Mouse (Mus musculus) thymus, postnatal 36 days (tissue): ENCODE measurements around the gene Lamb3.
A peak's percentile ranks its signal among the peaks of the same experiment; 100 is the strongest.

Experiments used
- DNase-seq, 2 experiments: peaks; one replicate each; pipeline ENCODE4 v3.0.0; 2022; ENCODE audit warnings: mixed read lengths in 2 of 2

Lamb3 gene

GRCm38 (mm10) chr1:193207503-193207902, at the start of gene Lamb3:
Lamb3 (plus strand) TSS chr1:193207699.
- no peak for DNase-seq

GRCm38 (mm10) chr1:193159163-193159562, 48.3 kb upstream of the Lamb3 start:
- DNase-seq = no peak

GRCm38 (mm10) chr1:193159613-193160012, 47.9 kb upstream of the Lamb3 start:
- peak; percentile 51 to 67 for DNase-seq

GRCm38 (mm10) chr1:193160317-193161032, 47.0 kb upstream of the Lamb3 start:
- DNase-seq = peak; percentile 68 to 76

- DNase-seq = no peak
Measured at GRCm38 (mm10) chr1:193167746-193168145, 39.8 kb upstream of the Lamb3 start, which contains the start of gene A130010J15Rik. A130010J15Rik (plus strand) TSS chr1:193168046.

GRCm38 (mm10) chr1:193169228-193169627, 38.3 kb upstream of the Lamb3 start:
- DNase-seq = peak; percentile 53 to 78

- DNase-seq = no peak
Measured at GRCm38 (mm10) chr1:193169856-193170255, 37.6 kb upstream of the Lamb3 start.

GRCm38 (mm10) chr1:193172991-193173809, 34.3 kb upstream of the Lamb3 start:
- peak; percentile 97 to 99 for DNase-seq

GRCm38 (mm10) chr1:193173810-193174129, 33.7 kb upstream of the Lamb3 start:
- DNase-seq = no peak

- peak in 1 of 2 experiments; percentile 46 for DNase-seq
Measured at GRCm38 (mm10) chr1:193174143-193174733, 33.3 kb upstream of the Lamb3 start.

GRCm38 (mm10) chr1:193181104-193181503, 26.4 kb upstream of the Lamb3 start:
- peak in 1 of 2 experiments; percentile 53 for DNase-seq

GRCm38 (mm10) chr1:193188257-193188656, 19.2 kb upstream of the Lamb3 start:
- no peak for DNase-seq

GRCm38 (mm10) chr1:193189151-193189621, 18.3 kb upstream of the Lamb3 start:
- peak; percentile 68 to 76 for DNase-seq

- no peak for DNase-seq
Measured at GRCm38 (mm10) chr1:193189771-193190170, 17.7 kb upstream of the Lamb3 start.

GRCm38 (mm10) chr1:193191675-193192283, 15.7 kb upstream of the Lamb3 start:
- DNase-seq = no peak

- DNase-seq = no peak
Measured at GRCm38 (mm10) chr1:193194416-193195140, 12.9 kb upstream of the Lamb3 start.

GRCm38 (mm10) chr1:193195169-193195810, 12.2 kb upstream of the Lamb3 start:
- DNase-seq = no peak

- no peak for DNase-seq
Measured at GRCm38 (mm10) chr1:193197494-193198205, 9.8 kb upstream of the Lamb3 start.

- DNase-seq = no peak
Measured at GRCm38 (mm10) chr1:193198312-193198711, 9.2 kb upstream of the Lamb3 start.

- DNase-seq = peak; percentile 67 to 75
Measured at GRCm38 (mm10) chr1:193200640-193201382, 6.7 kb upstream of the Lamb3 start.
